Mouse (Mus musculus) MEL (cell line): ENCODE data around the gene Impdh1. TPM values are rescaled to one million over a fixed set of nuclear protein-coding genes. Genes with fewer than 3 reads are reported as not detected.

Experiments
- DNase-seq: peaks from one replicate; pipeline ENCODE4 v3.0.0; 2011; ENCODE audit warnings: low read depth, low spot score
- H3K27ac ChIP-seq: 2 replicates; pipeline ENCODE4 v1.5.1; 2012; ENCODE audit warnings: low read depth, mild to moderate bottlenecking, control low read depth, low read length, moderate library complexity; ENCODE audit not compliant: control insufficient read depth
- H3K27me3 ChIP-seq, 2 experiments: fragments of 150-350 bp in 1 of 2; sonication (generic) in 1 of 2; 2 replicates each; pipeline ENCODE4 v1.6.1; 2012; ENCODE audit warnings: low read length in 2 of 2, mild to moderate bottlenecking in 2 of 2, improper control_type of control experiment in 1 of 2, moderate library complexity in 1 of 2; ENCODE audit not compliant: insufficient read depth in 2 of 2, control insufficient read depth in 1 of 2
- H3K36me3 ChIP-seq, 2 experiments: 2 replicates each; pipeline ENCODE4 v1.6.1; 2012 to 2014; ENCODE audit warnings: low read length in 2 of 2, improper control_type of control experiment in 1 of 2, inconsistent platforms in 1 of 2, mild to moderate bottlenecking in 1 of 2; ENCODE audit not compliant: insufficient read depth in 2 of 2, control insufficient read depth in 1 of 2
- H3K4me1 ChIP-seq, 2 experiments: fragments of 150-350 bp in 1 of 2; sonication (generic) in 1 of 2; 2 replicates each; pipeline ENCODE4 v1.6.1; 2012; ENCODE audit warnings: low read length in 2 of 2, improper control_type of control experiment in 1 of 2, mild to moderate bottlenecking in 1 of 2; ENCODE audit not compliant: insufficient read depth in 2 of 2, control insufficient read depth in 1 of 2
- H3K4me3 ChIP-seq, 2 experiments: fragments of 150-350 bp in 1 of 2; sonication (generic) in 1 of 2; 2 replicates each; pipeline ENCODE4 v1.5.1; 2012; ENCODE audit warnings: low read depth in 2 of 2, low read length in 2 of 2, mild to moderate bottlenecking in 2 of 2, moderate library complexity in 2 of 2, control low read depth in 1 of 2, improper control_type of control experiment in 1 of 2; ENCODE audit not compliant: control insufficient read depth in 1 of 2, insufficient read depth in 1 of 2
- H3K79me2 ChIP-seq: 2 replicates; pipeline ENCODE4 v1.6.1; 2012; ENCODE audit warnings: mild to moderate bottlenecking, low read length, moderate library complexity; ENCODE audit not compliant: control insufficient read depth, poor library complexity, insufficient read depth
- H3K9ac ChIP-seq: 2 replicates; pipeline ENCODE4 v1.6.1; 2012; ENCODE audit warnings: low read depth, mild to moderate bottlenecking, control low read depth, low read length, moderate library complexity; ENCODE audit not compliant: control insufficient read depth, poor library complexity, severe bottlenecking
- H3K9me3 ChIP-seq: fragments of 150-350 bp; sonication (generic); replicated peaks from 2 replicates; pipeline ENCODE4 v1.6.1; 2012; ENCODE audit warnings: mild to moderate bottlenecking, low read length, improper control_type of control experiment, moderate library complexity; ENCODE audit not compliant: insufficient read depth
- ELF1 ChIP-seq: IDR thresholded peaks from 2 replicates; pipeline ENCODE4 v1.6.1; 2014; ENCODE audit warnings: low read depth, mild to moderate bottlenecking, inconsistent platforms, low read length, improper control_type of control experiment, moderate library complexity
- EP300 ChIP-seq, 2 experiments: IDR thresholded peaks; 2 replicates each; pipeline ENCODE4 v1.6.1; 2011; ENCODE audit warnings: improper control_type of control experiment in 2 of 2, low read length in 2 of 2, low read depth in 1 of 2, mild to moderate bottlenecking in 1 of 2
- ETS1 ChIP-seq: IDR thresholded peaks from 2 replicates; pipeline ENCODE4 v1.6.1; 2012; ENCODE audit warnings: low read depth, mild to moderate bottlenecking, inconsistent platforms, low read length, improper control_type of control experiment, moderate library complexity
- HCFC1 ChIP-seq: IDR thresholded peaks from 2 replicates; pipeline ENCODE4 v1.6.1; 2012; ENCODE audit warnings: low read depth, mild to moderate bottlenecking, inconsistent platforms, low read length, improper control_type of control experiment, moderate library complexity
- KAT2A ChIP-seq: conservative IDR thresholded peaks from 2 replicates; pipeline ENCODE4 v1.6.1; 2012; ENCODE audit warnings: low read depth, low read length, improper control_type of control experiment, inconsistent platforms
- MAFK ChIP-seq: IDR thresholded peaks from 2 replicates; pipeline ENCODE4 v1.6.1; 2011; ENCODE audit warnings: low read depth, mild to moderate bottlenecking, low read length, improper control_type of control experiment, borderline replicate concordance
- MYB ChIP-seq: IDR thresholded peaks from 2 replicates; pipeline ENCODE4 v1.6.1; 2011; ENCODE audit warnings: mild to moderate bottlenecking, low read depth, low read length, improper control_type of control experiment
- NRF1 ChIP-seq: IDR thresholded peaks from 2 replicates; pipeline ENCODE4 v1.6.1; 2014; ENCODE audit warnings: low read depth, mild to moderate bottlenecking, inconsistent platforms, low read length, improper control_type of control experiment, moderate library complexity; ENCODE audit not compliant: poor library complexity, insufficient read depth, severe bottlenecking
- POLR2A ChIP-seq, 2 experiments: IDR thresholded peaks; 2 replicates each; pipeline ENCODE4 v1.6.1; 2011 to 2012; ENCODE audit warnings: low read length in 2 of 2, mild to moderate bottlenecking in 2 of 2, control low read depth in 1 of 2, improper control_type of control experiment in 1 of 2, low read depth in 1 of 2, moderate library complexity in 1 of 2; ENCODE audit not compliant: control insufficient read depth in 1 of 2, insufficient read depth in 1 of 2, poor library complexity in 1 of 2
- RAD21 ChIP-seq: IDR thresholded peaks from 2 replicates; pipeline ENCODE4 v1.6.1; 2011; ENCODE audit warnings: mild to moderate bottlenecking, low read depth, low read length, improper control_type of control experiment
- RCOR1 ChIP-seq: IDR thresholded peaks from 2 replicates; pipeline ENCODE4 v1.6.1; 2012; ENCODE audit warnings: low read depth, mild to moderate bottlenecking, inconsistent platforms, low read length, improper control_type of control experiment
- SMC3 ChIP-seq: IDR thresholded peaks from 2 replicates; pipeline ENCODE4 v1.6.1; 2011; ENCODE audit warnings: low read depth, low read length, improper control_type of control experiment
- ZMIZ1 ChIP-seq: IDR thresholded peaks from 2 replicates; pipeline ENCODE4 v1.6.1; 2012; ENCODE audit warnings: low read depth, mild to moderate bottlenecking, inconsistent platforms, low read length, improper control_type of control experiment, moderate library complexity
- polyA plus RNA-seq, 2 experiments: library from polyadenylated mRNA; stranded (reverse) in 1 of 2; unstranded in 1 of 2; fragments of >175 nt in 1 of 2; fragments of >200 nt in 1 of 2; gene quantifications; 2 replicates each; pipeline versions ENCODE4 v1.2.1 to v1.2.4; 2012; ENCODE audit warnings: low replicate concordance in 2 of 2, low read depth in 1 of 2; ENCODE audit not compliant: insufficient read length in 2 of 2, insufficient read depth in 1 of 2, missing spikeins in 1 of 2
- total RNA-seq: library from RNA; depleted of rRNA; stranded (reverse); fragments of 300-350 nt; gene quantifications from 2 replicates; pipeline ENCODE4 v1.2.3, GENCODE M21; 2012

Gene Impdh1
- total and polyA plus RNA-seq, 3 experiments, result 15.3 to 55.1 TPM; not detected in 1

GRCm38 (mm10) chr6:29198309-29199222 is 17.6 kb downstream of the Impdh1 start (continued):
- TF ChIP-seq EP300 (IDR thresholded peaks at IDR 0.05; ENCODE audit: low read depth in 1 of 2, low read length in 2 of 2), result no peak
- TF ChIP-seq SMC3, result peak; percentile 87
- no peak for TF ChIP-seq HCFC1
- TF ChIP-seq ZMIZ1, result no peak
- no peak for TF ChIP-seq POLR2A (IDR thresholded peaks at IDR 0.05; ENCODE audit: control insufficient read depth in 1 of 2, insufficient read depth in 1 of 2, low read depth in 1 of 2, low read length in 2 of 2, poor library complexity in 1 of 2)
- peak; percentile 86 for TF ChIP-seq RAD21
- no peak for TF ChIP-seq NRF1
- TF ChIP-seq ELF1, result no peak
- no peak for TF ChIP-seq KAT2A
- TF ChIP-seq, all 39 proteins: peak for 5

GRCm38 (mm10) chr6:29195846-29196698 is 20.1 kb downstream of the Impdh1 start:
- DNase-seq, result no peak
- Histone ChIP-seq H3K79me2 (no peaks in the 10 kb centered on the region), H3K36me3 (peaks cover 0 to 5% of the 10 kb centered on the region in 2 experiments; a peak in 2 of 4 replicates), H3K4me1 (peaks cover 0 to 14% of the 10 kb centered on the region in 2 experiments; a peak in 1 of 4 replicates), H3K9me3 (no peaks in the 10 kb centered on the region), H3K9ac (no peak overlapping the region), H3K4me3 (no peak overlapping the region), H3K27ac (no peak overlapping the region), H3K27me3 (peaks cover 0 to 1% of the 10 kb centered on the region in 2 experiments; a peak in 1 of 4 replicates)
- TF ChIP-seq RCOR1 (no peak), ETS1 (no peak), MYB (no peak)

- DNase-seq, result no peak
- Histone ChIP-seq H3K27me3 (peaks cover 0 to 1% of the 10 kb centered on the region in 2 experiments; a peak in 1 of 4 replicates), H3K4me1 (peaks cover 0 to 14% of the 10 kb centered on the region in 2 experiments; a peak in 1 of 4 replicates), H3K9ac (no peak overlapping the region), H3K4me3 (no peak overlapping the region), H3K9me3 (no peaks in the 10 kb centered on the region), H3K79me2 (no peaks in the 10 kb centered on the region), H3K27ac (no peak overlapping the region), H3K36me3 (peaks cover 0 to 5% of the 10 kb centered on the region in 2 experiments; a peak in 2 of 4 replicates)
- no peak for TF ChIP-seq MAFK
- no peak for TF ChIP-seq MYB
Observed at GRCm38 (mm10) chr6:29195146-29195545, 21.0 kb downstream of the Impdh1 start.
